Mouse (Mus musculus) CH12.LX (cell line): ENCODE results near the gene Htatsf1.

ENCODE experiments used
- CHD1 ChIP-seq: IDR thresholded peaks from 2 replicates; pipeline ENCODE4 v1.6.1; 2012; ENCODE audit warnings: low read depth, low read length, improper control_type of control experiment, inconsistent platforms
- CTCF ChIP-seq, 2 experiments: IDR thresholded peaks in 1 of 2; conservative IDR thresholded peaks in 1 of 2; 2 replicates each; pipeline ENCODE4 v1.5.1; 2011 to 2012; ENCODE audit warnings: low read depth in 2 of 2, low read length in 2 of 2, improper control_type of control experiment in 1 of 2, inconsistent platforms in 1 of 2, mild to moderate bottlenecking in 1 of 2, moderate library complexity in 1 of 2
- E2F4 ChIP-seq: IDR thresholded peaks from 2 replicates; pipeline ENCODE4 v1.6.1; 2011; ENCODE audit warnings: low read depth, low read length, improper control_type of control experiment; ENCODE audit not compliant: insufficient replicate concordance
- EP300 ChIP-seq: IDR thresholded peaks from 2 replicates; pipeline ENCODE4 v1.6.1; 2011; ENCODE audit warnings: low read length, improper control_type of control experiment
- MXI1 ChIP-seq: IDR thresholded peaks from 2 replicates; pipeline ENCODE4 v1.6.1; 2011; ENCODE audit warnings: mild to moderate bottlenecking, low read depth, low read length, improper control_type of control experiment
- POLR2A ChIP-seq: IDR thresholded peaks from 2 replicates; pipeline ENCODE4 v1.6.1; 2011; ENCODE audit warnings: low read depth, mild to moderate bottlenecking, improper control_type of control experiment, low read length
- RAD21 ChIP-seq: IDR thresholded peaks from 2 replicates; pipeline ENCODE4 v1.6.1; 2011; ENCODE audit warnings: low read depth, mild to moderate bottlenecking, low read length, improper control_type of control experiment, moderate library complexity
- SMC3 ChIP-seq: IDR thresholded peaks from 2 replicates; pipeline ENCODE4 v1.6.1; 2011; ENCODE audit warnings: low read depth, low read length, improper control_type of control experiment
- TBP ChIP-seq: conservative IDR thresholded peaks from 2 replicates; pipeline ENCODE4 v1.6.1; 2011; ENCODE audit warnings: low read depth, low read length, improper control_type of control experiment
- USF1 ChIP-seq: IDR thresholded peaks from 2 replicates; pipeline ENCODE4 v1.6.1; 2014; ENCODE audit warnings: low read depth, mild to moderate bottlenecking, inconsistent platforms, low read length, improper control_type of control experiment

- TF ChIP-seq USF1: no peak
- no peak for TF ChIP-seq POLR2A
- no peak for TF ChIP-seq CHD1
- TF ChIP-seq E2F4: no peak
- no peak for TF ChIP-seq MXI1
- no peak for TF ChIP-seq CTCF (conservative IDR thresholded peaks at IDR 0.05 in 1 of 2, IDR thresholded peaks at IDR 0.05 in 1 of 2; ENCODE audit: low read depth in 2 of 2, low read length in 2 of 2)
- TF ChIP-seq RAD21: no peak
- no peak for TF ChIP-seq SMC3
- TF ChIP-seq EP300: no peak
- no peak for TF ChIP-seq TBP
Measured at GRCm38 (mm10) chrX:57052848-57053173, 572 bp upstream of the Htatsf1 start.
